Mouse (Mus musculus): ENCODE results near the gene Cnmd. TPM values are rescaled to one million over a fixed set of nuclear protein-coding genes. Genes with fewer than 3 reads are reported as not detected.

Cnmd gene
- total and polyA plus RNA-seq, 3 experiments: not detected

GRCm38 (mm10) chr14:79588534-79588951, 73.4 kb downstream of the Cnmd start:
- H3K36me3 ChIP-seq (replicated peaks in 1 of 2; ENCODE audit: control insufficient read depth in 1 of 2, insufficient read depth in 1 of 2, low read length in 1 of 2): peaks cover 12 to 27% of the 10 kb centered on the region in 2 experiments
- in situ Hi-C loops (cut with MboI; ENCODE audit: low pct_ligation_motif_present, low pct_unique_long_range_greater_than_20kb, low sequenced_read_pairs): no loop called here
- H3K27me3 ChIP-seq (replicated peaks): no peaks in the 10 kb centered on the region
- no peaks in the 10 kb centered on the region for H3K9me3 ChIP-seq (replicated peaks; ENCODE audit: low read length)
- peak overlapping the region; percentile 72 to 85 (median 82) for H3K4me3 ChIP-seq (replicated peaks in 1 of 3; ENCODE audit: low read depth in 2 of 3, low read length in 2 of 3, poor library complexity in 1 of 3)
- H3K79me2 ChIP-seq (replicated peaks; ENCODE audit: control insufficient read depth, extremely low read depth, insufficient read depth, poor library complexity, severe bottlenecking): peaks cover 43% of the 10 kb centered on the region
- H3K9ac ChIP-seq (ENCODE audit: insufficient read depth, low read depth): peak overlapping the region; percentile 83
- no peak overlapping the region for H3K27ac ChIP-seq (ENCODE audit: insufficient read depth, low read depth)
- peaks cover 4 to 34% of the 10 kb centered on the region in 2 experiments; a peak in 3 of 4 replicates for H3K4me1 ChIP-seq (ENCODE audit: control insufficient read depth in 1 of 2, insufficient read depth in 2 of 2)
- H3K4me2 ChIP-seq (ENCODE audit: insufficient read depth, low read depth, poor library complexity, severe bottlenecking): peak overlapping the region; percentile 86
- TF ChIP-seq CHD1 (IDR thresholded peaks at IDR 0.05; ENCODE audit: low read depth, low read length) (no peak), HCFC1 (IDR thresholded peaks at IDR 0.05; ENCODE audit: low read depth, low read length) (peak; percentile 23; the same call in 1 of the 2 replicates)
- dilution Hi-C loops (cut with MboI; ENCODE audit: extremely low pct_ligation_motif_present, extremely low pct_unique_long_range_greater_than_20kb, low sequenced_read_pairs): no loop called here
- DNase-seq (ENCODE audit: extremely low read depth): no peak

DNA sequence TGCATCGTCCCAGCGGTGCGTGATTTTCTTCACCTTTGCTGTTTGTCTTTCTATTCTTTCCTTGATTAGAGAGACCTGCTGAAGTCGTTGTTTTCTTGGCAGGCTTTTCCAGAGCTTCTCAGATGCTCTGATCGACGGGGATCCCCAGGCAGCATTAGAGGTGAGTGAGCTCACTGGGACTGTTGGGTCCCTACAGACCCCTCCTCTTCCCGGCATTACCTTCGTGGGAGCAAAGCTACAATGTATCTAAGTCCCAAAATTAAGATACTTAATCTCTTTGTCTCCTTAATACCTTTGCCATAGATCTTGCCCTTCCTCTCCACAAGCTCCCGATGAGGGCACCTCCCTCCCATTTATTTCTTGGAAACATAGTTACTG, 74.1 kb downstream of the Cnmd start:
- in situ Hi-C loops (cut with MboI; ENCODE audit: low pct_ligation_motif_present, low pct_unique_long_range_greater_than_20kb, low sequenced_read_pairs): no loop called here
- Histone ChIP-seq H3K9me3 (replicated peaks; ENCODE audit: low read length) (no peaks in the 10 kb centered on the region), H3K4me1 (ENCODE audit: control insufficient read depth in 1 of 2, insufficient read depth in 2 of 2) (peaks cover 4 to 40% of the 10 kb centered on the region in 2 experiments; a peak in 3 of 4 replicates), H3K27ac (ENCODE audit: insufficient read depth, low read depth) (no peak overlapping the region), H3K9ac (ENCODE audit: insufficient read depth, low read depth) (peak overlapping the region; percentile 83), H3K4me3 (replicated peaks in 1 of 3; ENCODE audit: low read depth in 2 of 3, low read length in 2 of 3, poor library complexity in 1 of 3) (peak overlapping the region; percentile 72 to 85 (median 82)), H3K79me2 (replicated peaks; ENCODE audit: control insufficient read depth, extremely low read depth, insufficient read depth, poor library complexity, severe bottlenecking) (peaks cover 40% of the 10 kb centered on the region), H3K4me2 (ENCODE audit: insufficient read depth, low read depth, poor library complexity, severe bottlenecking) (peak overlapping the region; percentile 86; the same call in 1 of the 2 replicates), H3K27me3 (replicated peaks) (no peaks in the 10 kb centered on the region), H3K36me3 (replicated peaks in 1 of 2; ENCODE audit: control insufficient read depth in 1 of 2, insufficient read depth in 1 of 2, low read length in 1 of 2) (peaks cover 13 to 34% of the 10 kb centered on the region in 2 experiments)
- TF ChIP-seq MYC (IDR thresholded peaks at IDR 0.05; ENCODE audit: low read depth, low read length) (no peak; the same call in 1 of the 2 replicates), IRF4 (IDR thresholded peaks at IDR 0.05; ENCODE audit: low read depth, low read length) (no peak), CHD2 (IDR thresholded peaks at IDR 0.05; ENCODE audit: low read length) (no peak), HCFC1 (IDR thresholded peaks at IDR 0.05; ENCODE audit: low read depth, low read length) (no peak), SMC3 (IDR thresholded peaks at IDR 0.05; ENCODE audit: low read depth, low read length) (no peak), MAX (IDR thresholded peaks at IDR 0.05; ENCODE audit: low read length) (no peak), NELFE (IDR thresholded peaks at IDR 0.05; ENCODE audit: low read depth, low read length) (no peak), POLR2AphosphoS2 (IDR thresholded peaks at IDR 0.05; ENCODE audit: low read depth, low read length) (no peak), ZC3H11A (IDR thresholded peaks at IDR 0.05; ENCODE audit: low read depth, low read length) (no peak), ZKSCAN1 (IDR thresholded peaks at IDR 0.05; ENCODE audit: borderline replicate concordance, low read depth, low read length) (no peak), SIN3A (IDR thresholded peaks at IDR 0.05; ENCODE audit: low read length) (no peak), ZNF384 (IDR thresholded peaks at IDR 0.05; ENCODE audit: low read depth, low read length) (no peak), MAZ (IDR thresholded peaks at IDR 0.05; ENCODE audit: low read depth, low read length) (no peak), RCOR1 (conservative IDR thresholded peaks at IDR 0.05; ENCODE audit: low read depth, low read length) (no peak), E2F4 (IDR thresholded peaks at IDR 0.05; ENCODE audit: insufficient replicate concordance, low read depth, low read length) (no peak)
- DNase-seq (ENCODE audit: extremely low read depth): no peak
- dilution Hi-C loops (cut with MboI; ENCODE audit: extremely low pct_ligation_motif_present, extremely low pct_unique_long_range_greater_than_20kb, low sequenced_read_pairs): no loop called here

Other genes starting within 250 kb of the Cnmd start
- gene Kbtbd7, start 235.7 kb downstream of the Cnmd start, total RNA-seq (2012; rRNA removed): 2.7 and 2.8 TPM in 2 replicates
- gene Kbtbd7, start 235.7 kb downstream of the Cnmd start, total RNA-seq (2014; rRNA removed): 2.5 and 2.6 TPM in 2 replicates
- gene Kbtbd7, start 235.7 kb downstream of the Cnmd start, polyA plus RNA-seq (2012; ENCODE audit: insufficient read length, low read depth): 1.9 TPM in 2 replicates
- gene Kbtbd6, start 210.3 kb downstream of the Cnmd start, total RNA-seq (2012; rRNA removed): 0.13 TPM in 1 of 2 replicates, not detected in the other
- 0.12 and 0.15 TPM in 2 replicates for gene Kbtbd6, start 210.3 kb downstream of the Cnmd start, total RNA-seq (2014; rRNA removed)
- gene Kbtbd6, start 210.3 kb downstream of the Cnmd start, polyA plus RNA-seq (2012; ENCODE audit: insufficient read length, low read depth): 0.10 TPM in 1 of 2 replicates, not detected in the other
- 37.1 and 41.2 TPM in 2 replicates for gene Elf1, start 181.0 kb downstream of the Cnmd start, total RNA-seq (2012; rRNA removed)
- 71.7 and 85.2 TPM in 2 replicates for gene Elf1, start 181.0 kb downstream of the Cnmd start, total RNA-seq (2014; rRNA removed)
- gene Elf1, start 181.0 kb downstream of the Cnmd start, polyA plus RNA-seq (2012; ENCODE audit: insufficient read length, low read depth): 49.6 and 54.4 TPM in 2 replicates
- 31.3 and 36.8 TPM in 2 replicates for gene Wbp4, start 180.7 kb downstream of the Cnmd start, total RNA-seq (2012; rRNA removed)
- 36.2 and 39.9 TPM in 2 replicates for gene Wbp4, start 180.7 kb downstream of the Cnmd start, total RNA-seq (2014; rRNA removed)
- 68.5 and 69.4 TPM in 2 replicates for gene Wbp4, start 180.7 kb downstream of the Cnmd start, polyA plus RNA-seq (2012; ENCODE audit: insufficient read length, low read depth)
- 91.9 and 103 TPM in 2 replicates for gene Sugt1, start 74.5 kb downstream of the Cnmd start, total RNA-seq (2012; rRNA removed)
- gene Sugt1, start 74.5 kb downstream of the Cnmd start, total RNA-seq (2014; rRNA removed): 114 and 141 TPM in 2 replicates
- gene Sugt1, start 74.5 kb downstream of the Cnmd start, polyA plus RNA-seq (2012; ENCODE audit: insufficient read length, low read depth): 118 and 153 TPM in 2 replicates
- not detected in 2 replicates for gene Pcdh8, start 109.1 kb upstream of the Cnmd start, total RNA-seq (2012; rRNA removed)
- not detected in 2 replicates for gene Pcdh8, start 109.1 kb upstream of the Cnmd start, total RNA-seq (2014; rRNA removed)
- gene Pcdh8, start 109.1 kb upstream of the Cnmd start, polyA plus RNA-seq (2012; ENCODE audit: insufficient read length, low read depth): not detected in 2 replicates